Mouse (Mus musculus) C2C12 (cell line): ENCODE data around the gene Stk11.

Source experiments
- CTCF ChIP-seq: IDR thresholded peaks from one replicate; pipeline ENCODE4 v1.5.1; 2011; ENCODE audit not compliant: control insufficient read depth, insufficient read depth, insufficient read length
- FOSL1 ChIP-seq: IDR thresholded peaks from one replicate; pipeline ENCODE4 v1.8.0; 2011; ENCODE audit warnings: mild to moderate bottlenecking, low read length; ENCODE audit not compliant: poor library complexity, insufficient read depth, severe bottlenecking
- MAX ChIP-seq: IDR thresholded peaks from one replicate; pipeline ENCODE4 v1.6.1; 2011; ENCODE audit warnings: mild to moderate bottlenecking, control low read depth
- MYOD1 ChIP-seq: IDR thresholded peaks from one replicate; pipeline ENCODE4 v1.6.1; 2011; ENCODE audit warnings: low read depth; ENCODE audit not compliant: control insufficient read depth, insufficient read length
- MYOG ChIP-seq: IDR thresholded peaks from one replicate; pipeline ENCODE4 v1.6.1; 2011; ENCODE audit not compliant: control insufficient read depth, insufficient read length; ENCODE audit errors: extremely low read depth

DNA sequence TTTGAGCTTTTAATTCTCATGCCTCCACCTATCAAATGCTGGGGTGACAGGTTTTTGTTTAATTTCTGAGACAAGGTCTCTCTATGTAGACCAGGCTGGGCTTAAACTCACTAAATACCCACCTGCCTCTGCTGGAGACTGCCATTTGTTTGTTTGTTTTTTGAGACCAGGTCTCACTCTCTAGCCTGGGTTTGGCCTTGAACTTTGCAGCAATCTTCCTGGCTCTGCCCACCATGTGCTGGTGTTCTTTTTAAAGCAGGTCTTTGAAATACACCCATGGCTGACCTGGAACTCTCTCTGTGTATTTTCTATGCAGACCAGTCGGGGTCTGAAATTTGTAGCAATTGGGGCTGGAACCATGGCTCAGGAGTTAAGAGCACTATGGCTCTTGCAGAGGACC is 20.0 kb downstream of the Stk11 start:
- TF ChIP-seq CTCF (no peak), MYOG (no peak), MYOD1 (no peak), MAX (no peak), FOSL1 (no peak)
